Mouse (Mus musculus) E14TG2a.4 (cell line): ENCODE data around the gene Cpne4.

ENCODE experiments used
- CTCF ChIP-seq: conservative IDR thresholded peaks from 2 replicates; pipeline ENCODE4 v1.5.1; 2014; ENCODE audit warnings: low read length
- NANOG ChIP-seq: IDR thresholded peaks from 2 replicates; pipeline ENCODE4 v1.6.1; 2014; ENCODE audit warnings: borderline replicate concordance, low read length, mixed read lengths

- no peak for TF ChIP-seq CTCF
- TF ChIP-seq NANOG, result no peak
These were observed 366.2 kb downstream of the Cpne4 start for GRCm38 (mm10) chr9:104913327-104913726.
